Mouse (Mus musculus): ENCODE results near the gene Yif1b. TPM values are rescaled to one million over a fixed set of nuclear protein-coding genes. Genes with fewer than 3 reads are reported as not detected.
"Not testable (repeated sequence)": the region's sequence is repeated elsewhere in the genome, so short reads cannot be mapped to it uniquely, and the experiment has no call there.

The Yif1b gene
- polyA plus RNA-seq, 1 experiment from 2014 or later, result 100.0 TPM

- H3K27me3 ChIP-seq (ENCODE audit: control insufficient read depth, insufficient read depth, low read length), result no peaks in the 10 kb centered on the region; the same call in 1 of the 2 replicates
- peak within 1 kb of the TSS; percentile 61 for H3K9ac ChIP-seq (replicated peaks; ENCODE audit: low read depth, low read length)
- no peaks in the 10 kb centered on the region for H3K4me1 ChIP-seq (ENCODE audit: control insufficient read depth, insufficient read depth, low read length)
- WGBS, result 1% methylated on average over 60 of the region's 62 CpGs
- peak within 1 kb of the TSS; percentile 60 for H3K4me3 ChIP-seq (ENCODE audit: low read depth, low read length)
- H3K27ac ChIP-seq (ENCODE audit: low read length), result no peak within 1 kb of the TSS
- no peaks in the 10 kb centered on the region for H3K36me3 ChIP-seq (ENCODE audit: control insufficient read depth, insufficient read depth, low read length)
- peak within 1 kb of the TSS; percentile 96 for H3K4me2 ChIP-seq (replicated peaks; ENCODE audit: low read depth, low read length)
- no peaks in the 10 kb centered on the region for H3K9me3 ChIP-seq (ENCODE audit: control insufficient read depth, low read depth, low read length)
- peak; percentile 33; the same call in 1 of the 2 replicates for ATAC-seq (ENCODE audit: insufficient number of reproducible peaks, insufficient read depth, low FRiP score, low read depth)
Measured at GRCm38 (mm10) chr7:29232247-29233013, 5.7 kb upstream of the Yif1b start, which contains the start of gene Kcnk6. TSS of gene Kcnk6 (minus strand) at chr7:29232515.

GRCm38 (mm10) chr7:29233745-29234144 lies 4.4 kb upstream of the Yif1b start:
- Histone ChIP-seq H3K4me1 (ENCODE audit: control insufficient read depth, insufficient read depth, low read length) (no peaks in the 10 kb centered on the region), H3K27me3 (ENCODE audit: control insufficient read depth, insufficient read depth, low read length) (no peaks in the 10 kb centered on the region; the same call in 1 of the 2 replicates), H3K9me3 (ENCODE audit: control insufficient read depth, low read depth, low read length) (no peaks in the 10 kb centered on the region), H3K27ac (ENCODE audit: low read length) (no peak overlapping the region), H3K4me3 (ENCODE audit: low read depth, low read length) (no peak overlapping the region), H3K9ac (replicated peaks; ENCODE audit: low read depth, low read length) (no peak overlapping the region), H3K4me2 (replicated peaks; ENCODE audit: low read depth, low read length) (no peak overlapping the region), H3K36me3 (ENCODE audit: control insufficient read depth, insufficient read depth, low read length) (no peaks in the 10 kb centered on the region)
- ATAC-seq (ENCODE audit: insufficient number of reproducible peaks, insufficient read depth, low FRiP score, low read depth), result no peak
- WGBS, result 63% methylated on average over 6 of the region's 6 CpGs

GRCm38 (mm10) chr7:29234661-29235060 lies 3.5 kb upstream of the Yif1b start:
- Histone ChIP-seq H3K4me3 (ENCODE audit: low read depth, low read length) (no peak overlapping the region), H3K36me3 (ENCODE audit: control insufficient read depth, insufficient read depth, low read length) (no peaks in the 10 kb centered on the region), H3K4me1 (ENCODE audit: control insufficient read depth, insufficient read depth, low read length) (0 out of 2 replicates have a peak, but pooled peaks cover 8% of the 10 kb centered on the region), H3K27me3 (ENCODE audit: control insufficient read depth, insufficient read depth, low read length) (no peaks in the 10 kb centered on the region; the same call in 1 of the 2 replicates), H3K27ac (ENCODE audit: low read length) (no peak overlapping the region), H3K9ac (replicated peaks; ENCODE audit: low read depth, low read length) (no peak overlapping the region), H3K9me3 (ENCODE audit: control insufficient read depth, low read depth, low read length) (no peaks in the 10 kb centered on the region), H3K4me2 (replicated peaks; ENCODE audit: low read depth, low read length) (no peak overlapping the region)
- no peak for ATAC-seq (ENCODE audit: insufficient number of reproducible peaks, insufficient read depth, low FRiP score, low read depth)
- WGBS, result 80% methylated on average over 5 of the region's 5 CpGs

GRCm38 (mm10) chr7:29236593-29236992 lies 1.5 kb upstream of the Yif1b start:
- H3K4me3 ChIP-seq (ENCODE audit: low read depth, low read length), result no peak overlapping the region
- no peaks in the 10 kb centered on the region; the same call in 1 of the 2 replicates for H3K27me3 ChIP-seq (ENCODE audit: control insufficient read depth, insufficient read depth, low read length)
- H3K36me3 ChIP-seq (ENCODE audit: control insufficient read depth, insufficient read depth, low read length), result no peaks in the 10 kb centered on the region
- H3K9ac ChIP-seq (replicated peaks; ENCODE audit: low read depth, low read length), result no peak overlapping the region
- 84% methylated on average over 4 of the region's 4 CpGs for WGBS
- H3K4me2 ChIP-seq (replicated peaks; ENCODE audit: low read depth, low read length), result no peak overlapping the region
- no peaks in the 10 kb centered on the region for H3K9me3 ChIP-seq (ENCODE audit: control insufficient read depth, low read depth, low read length)
- ATAC-seq (ENCODE audit: insufficient number of reproducible peaks, insufficient read depth, low FRiP score, low read depth), result no peak
- no peak overlapping the region for H3K27ac ChIP-seq (ENCODE audit: low read length)
- H3K4me1 ChIP-seq (ENCODE audit: control insufficient read depth, insufficient read depth, low read length), result 0 out of 2 replicates have a peak, but pooled peaks cover 8% of the 10 kb centered on the region

GRCm38 (mm10) chr7:29237596-29237995 lies 533 bp upstream of the Yif1b start:
- H3K27me3 ChIP-seq (ENCODE audit: control insufficient read depth, insufficient read depth, low read length); H3K36me3 ChIP-seq (ENCODE audit: control insufficient read depth, insufficient read depth, low read length); H3K4me1 ChIP-seq (ENCODE audit: control insufficient read depth, insufficient read depth, low read length); H3K9ac ChIP-seq (replicated peaks; ENCODE audit: low read depth, low read length); H3K9me3 ChIP-seq (ENCODE audit: control insufficient read depth, low read depth, low read length); ATAC-seq (ENCODE audit: insufficient number of reproducible peaks, insufficient read depth, low FRiP score, low read depth): not testable (repeated sequence)
- Histone ChIP-seq H3K4me3 (ENCODE audit: low read depth, low read length) (peak overlapping the region; percentile 70), H3K27ac (ENCODE audit: low read length) (peak overlapping the region; percentile 89), H3K4me2 (replicated peaks; ENCODE audit: low read depth, low read length) (peak overlapping the region; percentile 85)
- 26% methylated on average over 6 of the region's 6 CpGs for WGBS

- H3K4me3 ChIP-seq (ENCODE audit: low read depth, low read length), result no peak overlapping the region
- no peak overlapping the region for H3K4me2 ChIP-seq (replicated peaks; ENCODE audit: low read depth, low read length)
- H3K27me3 ChIP-seq (ENCODE audit: control insufficient read depth, insufficient read depth, low read length), result no peaks in the 10 kb centered on the region
- ATAC-seq (ENCODE audit: insufficient number of reproducible peaks, insufficient read depth, low FRiP score, low read depth), result no peak
- WGBS, result 80% methylated on average over 7 of the region's 7 CpGs
- H3K9ac ChIP-seq (replicated peaks; ENCODE audit: low read depth, low read length), result no peak overlapping the region
- no peak overlapping the region for H3K27ac ChIP-seq (ENCODE audit: low read length)
- peaks cover 24% of the 10 kb centered on the region for H3K4me1 ChIP-seq (ENCODE audit: control insufficient read depth, insufficient read depth, low read length)
- peaks cover 10% of the 10 kb centered on the region for H3K36me3 ChIP-seq (ENCODE audit: control insufficient read depth, insufficient read depth, low read length)
- no peaks in the 10 kb centered on the region for H3K9me3 ChIP-seq (ENCODE audit: control insufficient read depth, low read depth, low read length)
Measured at GRCm38 (mm10) chr7:29244732-29245416, 6.7 kb downstream of the Yif1b start.

GRCm38 (mm10) chr7:29246015-29246414 lies 7.9 kb downstream of the Yif1b start:
- Histone ChIP-seq H3K4me2 (replicated peaks; ENCODE audit: low read depth, low read length) (no peak overlapping the region), H3K27ac (ENCODE audit: low read length) (no peak overlapping the region)

GRCm38 (mm10) chr7:29246619-29247313 lies 8.6 kb downstream of the Yif1b start:
- H3K36me3 ChIP-seq (ENCODE audit: control insufficient read depth, insufficient read depth, low read length), result peaks cover 10% of the 10 kb centered on the region
- peak overlapping the region; percentile 45 for H3K4me2 ChIP-seq (replicated peaks; ENCODE audit: low read depth, low read length)
- peak overlapping the region; percentile 23; the same call in 1 of the 2 replicates for H3K4me3 ChIP-seq (ENCODE audit: low read depth, low read length)
- 75% methylated on average over 21 of the region's 21 CpGs for WGBS
- H3K27ac ChIP-seq (ENCODE audit: low read length), result no peak overlapping the region
- ATAC-seq (ENCODE audit: insufficient number of reproducible peaks, insufficient read depth, low FRiP score, low read depth), result 0 out of 2 replicates have a peak, but pooled peaks have one; percentile 0
- H3K9ac ChIP-seq (replicated peaks; ENCODE audit: low read depth, low read length), result no peak overlapping the region
- H3K27me3 ChIP-seq (ENCODE audit: control insufficient read depth, insufficient read depth, low read length), result no peaks in the 10 kb centered on the region
- no peaks in the 10 kb centered on the region for H3K9me3 ChIP-seq (ENCODE audit: control insufficient read depth, low read depth, low read length)
- peaks cover 24% of the 10 kb centered on the region for H3K4me1 ChIP-seq (ENCODE audit: control insufficient read depth, insufficient read depth, low read length)

More at GRCm38 (mm10) chr7:29246015-29246414, 7.9 kb downstream of the Yif1b start:
- Histone ChIP-seq H3K36me3 (ENCODE audit: control insufficient read depth, insufficient read depth, low read length) (peaks cover 10% of the 10 kb centered on the region), H3K4me3 (ENCODE audit: low read depth, low read length) (no peak overlapping the region), H3K9ac (replicated peaks; ENCODE audit: low read depth, low read length) (no peak overlapping the region), H3K27me3 (ENCODE audit: control insufficient read depth, insufficient read depth, low read length) (no peaks in the 10 kb centered on the region), H3K9me3 (ENCODE audit: control insufficient read depth, low read depth, low read length) (no peaks in the 10 kb centered on the region), H3K4me1 (ENCODE audit: control insufficient read depth, insufficient read depth, low read length) (peaks cover 24% of the 10 kb centered on the region)
- ATAC-seq (ENCODE audit: insufficient number of reproducible peaks, insufficient read depth, low FRiP score, low read depth), result no peak
- WGBS, result 61% methylated on average over 5 of the region's 5 CpGs
